Mouse (Mus musculus) heart, postnatal 0 days (tissue): ENCODE measurements around the gene Pcsk6. TPM values are rescaled to one million over a fixed set of nuclear protein-coding genes. Genes with fewer than 3 reads are reported as not detected.

ENCODE experiments used
- ATAC-seq: fragments of 200-750 bp; cut with Nextera tagmentation; 2 replicates; pipeline ENCODE4 v1.8.0; 2017; ENCODE audit warnings: low read depth, moderate number of reproducible peaks, moderate library complexity; ENCODE audit not compliant: insufficient read depth
- DNase-seq: peaks from one replicate; pipeline ENCODE4 v3.0.0-alpha.2; 2016; ENCODE audit warnings: low spot score
- H3K27ac ChIP-seq: fragments of 300-500 bp; sonication (generic); 2 replicates; pipeline ENCODE4 v1.5.1; 2014; ENCODE audit warnings: low read depth, mild to moderate bottlenecking
- H3K27me3 ChIP-seq: fragments of 300-500 bp; sonication (generic); 2 replicates; pipeline ENCODE4 v1.6.1; 2014; ENCODE audit warnings: low read length, mixed read lengths; ENCODE audit not compliant: control insufficient read depth, insufficient read depth
- H3K36me3 ChIP-seq: fragments of 300-500 bp; sonication (generic); replicated peaks from 2 replicates; pipeline ENCODE4 v1.6.1; 2014; ENCODE audit warnings: low read length, mixed read lengths; ENCODE audit not compliant: control insufficient read depth, insufficient read depth
- H3K4me1 ChIP-seq: fragments of 300-500 bp; sonication (generic); 2 replicates; pipeline ENCODE4 v1.6.1; 2014; ENCODE audit warnings: antibody characterized with exemption; ENCODE audit not compliant: control insufficient read depth, insufficient read depth
- H3K4me2 ChIP-seq: fragments of 300-500 bp; sonication (generic); 2 replicates; pipeline ENCODE4 v1.6.1; 2014; ENCODE audit warnings: low read depth, mild to moderate bottlenecking, low read length, moderate library complexity
- H3K4me3 ChIP-seq: fragments of 300-500 bp; sonication (generic); 2 replicates; pipeline ENCODE4 v1.5.1; 2014; ENCODE audit warnings: low read depth, low read length
- H3K9ac ChIP-seq: fragments of 300-500 bp; sonication (generic); replicated peaks from 2 replicates; pipeline ENCODE4 v1.6.1; 2014; ENCODE audit warnings: low read depth, low read length, mixed read lengths
- H3K9me3 ChIP-seq: fragments of 300-500 bp; sonication (generic); replicated peaks from 2 replicates; pipeline ENCODE4 v1.6.1; 2016; ENCODE audit warnings: low read length; ENCODE audit not compliant: control insufficient read depth
- CTCF ChIP-seq: IDR thresholded peaks from 2 replicates; pipeline ENCODE4 v1.5.1; 2016; ENCODE audit warnings: antibody characterized with exemption, control low read depth, low read depth
- EP300 ChIP-seq: IDR thresholded peaks from 2 replicates; pipeline ENCODE4 v1.6.1; 2016; ENCODE audit warnings: antibody characterized with exemption, low read depth
- WGBS: fragments of 180-500 bp; shearing (Covaris S2); extraction: QIAGEN DNeasy Blood & Tissue Kit; methylation state at CpG from one replicate; pipeline ENCODE4 v1.1.7; 2014; 5-methylcytosine and 5-hydroxymethylcytosine counted together
- polyA plus RNA-seq: library from polyadenylated mRNA; unstranded; fragments of >200 nt; fragmentation: Nextera tagmentation; extraction: Ambion mirVana; gene quantifications from 2 replicates; pipeline ENCODE4 v1.2.1, GENCODE M21; 2015
- total RNA-seq: library from RNA; depleted of rRNA; stranded (reverse); fragments of >200 nt; gene quantifications from 2 replicates; pipeline ENCODE4 v1.2.3, GENCODE M21; 2014; ENCODE audit warnings: low replicate concordance

Gene Pcsk6
- total and polyA plus RNA-seq, 2 experiments from 2014 or later = 1.7 to 8.1 TPM

DNA sequence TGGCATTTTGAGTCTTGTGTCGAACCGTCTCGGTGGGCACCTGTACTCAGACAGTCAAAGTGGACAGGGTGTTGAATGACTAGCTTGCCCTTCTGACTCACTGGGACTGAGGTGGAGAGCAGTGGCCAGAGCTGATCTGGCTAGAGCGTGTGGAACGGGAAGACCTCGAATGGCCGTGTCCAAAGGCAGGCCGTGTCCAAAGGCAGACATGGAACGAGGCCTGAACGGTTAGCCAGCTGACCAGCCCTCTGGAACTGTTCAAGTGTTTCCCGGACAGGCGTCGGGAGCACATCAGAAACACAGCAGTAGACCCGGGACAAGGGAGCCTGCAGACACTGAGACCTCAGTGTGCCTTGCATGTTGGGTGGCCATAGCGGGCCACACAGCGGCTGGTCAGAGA lies 7.6 kb downstream of the Pcsk6 start:
- Histone ChIP-seq H3K36me3 (no peaks in the 10 kb centered on the region), H3K9ac (no peak overlapping the region), H3K4me3 (no peak overlapping the region), H3K27ac (no peak overlapping the region), H3K9me3 (no peaks in the 10 kb centered on the region), H3K27me3 (peaks cover 17% of the 10 kb centered on the region; the same call in 1 of the 2 replicates), H3K4me1 (no peaks in the 10 kb centered on the region), H3K4me2 (no peak overlapping the region)
- DNase-seq (no peak), ATAC-seq (no peak)
- 85% methylated on average over 16 of the region's 16 CpGs for WGBS
- TF ChIP-seq CTCF (no peak), EP300 (no peak)

DNA sequence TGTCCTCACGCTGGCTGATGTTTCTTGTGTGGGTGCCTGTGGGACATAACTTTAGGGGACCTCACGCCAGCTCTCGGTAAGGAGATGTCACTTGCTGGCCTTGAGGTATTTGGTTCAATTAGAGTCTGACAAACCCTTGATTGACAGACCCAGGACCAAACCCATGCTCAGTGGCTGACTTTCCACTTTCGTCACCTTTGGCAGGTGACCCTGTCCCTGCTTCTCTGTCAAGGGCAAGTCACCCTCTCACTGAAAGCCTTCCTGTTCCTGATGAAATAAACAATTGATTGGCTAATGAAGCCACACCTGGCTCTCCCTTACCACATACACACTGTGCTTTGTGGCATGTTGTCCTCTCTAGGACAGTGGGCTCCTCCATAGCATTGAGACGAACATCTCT lies 8.3 kb downstream of the Pcsk6 start:
- WGBS = 82% methylated on average over 5 of the region's 5 CpGs
- TF ChIP-seq CTCF (no peak), EP300 (no peak)
- Histone ChIP-seq H3K27ac (no peak overlapping the region), H3K9me3 (no peaks in the 10 kb centered on the region), H3K4me1 (no peaks in the 10 kb centered on the region), H3K9ac (no peak overlapping the region), H3K4me3 (no peak overlapping the region), H3K27me3 (peaks cover 11% of the 10 kb centered on the region; the same call in 1 of the 2 replicates), H3K36me3 (no peaks in the 10 kb centered on the region), H3K4me2 (no peak overlapping the region)
- DNase-seq (no peak), ATAC-seq (no peak)

GRCm38 (mm10) chr7:65870227-65870626 lies 8.7 kb downstream of the Pcsk6 start:
- WGBS = 63% methylated on average over 5 of the region's 5 CpGs
- H3K4me2 ChIP-seq = no peak overlapping the region
- H3K27me3 ChIP-seq = peaks cover 8% of the 10 kb centered on the region; the same call in 1 of the 2 replicates
- no peak overlapping the region for H3K9ac ChIP-seq
- TF ChIP-seq EP300 = no peak
- H3K4me1 ChIP-seq = no peaks in the 10 kb centered on the region
- H3K36me3 ChIP-seq = no peaks in the 10 kb centered on the region
- ATAC-seq (no peak), DNase-seq (no peak)
- H3K9me3 ChIP-seq = no peaks in the 10 kb centered on the region
- H3K27ac ChIP-seq = no peak overlapping the region
- H3K4me3 ChIP-seq = no peak overlapping the region

GRCm38 (mm10) chr7:65870928-65871580 lies 9.5 kb downstream of the Pcsk6 start:
- H3K9me3 ChIP-seq = no peaks in the 10 kb centered on the region
- H3K27ac ChIP-seq = no peak overlapping the region
- no peak overlapping the region for H3K9ac ChIP-seq
- no peak overlapping the region for H3K4me2 ChIP-seq
- H3K4me3 ChIP-seq = no peak overlapping the region
- H3K4me1 ChIP-seq = no peaks in the 10 kb centered on the region
- peaks cover 8% of the 10 kb centered on the region; the same call in 1 of the 2 replicates for H3K27me3 ChIP-seq
- TF ChIP-seq CTCF (no peak), EP300 (no peak)
- no peak for ATAC-seq
- H3K36me3 ChIP-seq = no peaks in the 10 kb centered on the region
- WGBS = 69% methylated on average over 10 of the region's 10 CpGs
- DNase-seq = no peak

DNA sequence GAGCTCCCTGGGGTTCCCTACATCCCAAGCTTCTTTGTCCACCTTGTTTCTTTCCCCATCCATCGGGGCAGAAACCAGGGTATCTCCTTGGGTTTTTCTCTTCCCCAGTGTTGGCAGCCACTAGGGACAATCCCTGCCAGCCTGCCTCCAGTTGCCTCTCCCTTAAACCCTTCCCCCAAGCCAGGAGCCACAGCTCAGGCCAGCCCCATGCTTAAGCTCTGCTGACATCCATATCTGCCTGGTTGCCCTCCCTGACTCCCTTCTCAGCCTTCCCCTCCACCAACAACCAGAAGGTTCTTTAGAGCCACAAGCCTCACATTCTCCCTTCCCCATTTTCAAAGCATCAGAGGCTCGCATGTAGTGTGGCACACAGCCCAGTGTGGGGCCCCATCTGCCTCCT lies 10.3 kb downstream of the Pcsk6 start:
- 63% methylated on average over 2 of the region's 2 CpGs for WGBS
- no peaks in the 10 kb centered on the region for H3K4me1 ChIP-seq
- TF ChIP-seq CTCF = no peak
- TF ChIP-seq EP300 = no peak

More for the DNA sequence above, 10.3 kb downstream of the Pcsk6 start:
- no peaks in the 10 kb centered on the region for H3K36me3 ChIP-seq
- no peak overlapping the region for H3K4me3 ChIP-seq
- no peak overlapping the region for H3K27ac ChIP-seq
- DNase-seq = no peak
- peaks cover 8% of the 10 kb centered on the region; the same call in 1 of the 2 replicates for H3K27me3 ChIP-seq
- H3K9me3 ChIP-seq = no peaks in the 10 kb centered on the region
- no peak overlapping the region for H3K9ac ChIP-seq
- H3K4me2 ChIP-seq = no peak overlapping the region
- ATAC-seq = no peak
